Mouse (Mus musculus): ENCODE results near the gene Atp1a1.

The Atp1a1 gene

GRCm38 (mm10) chr3:101604550-101605223, at the start of gene Atp1a1:
Gene Atp1a1 (minus strand): TSS chr3:101604684.
- peak; percentile 95 for DNase-seq

GRCm38 (mm10) chr3:101653446-101653845, 49.0 kb upstream of the Atp1a1 start:
- peak; percentile 31 for DNase-seq

GRCm38 (mm10) chr3:101652967-101653366, 48.5 kb upstream of the Atp1a1 start:
- DNase-seq = no peak

DNA sequence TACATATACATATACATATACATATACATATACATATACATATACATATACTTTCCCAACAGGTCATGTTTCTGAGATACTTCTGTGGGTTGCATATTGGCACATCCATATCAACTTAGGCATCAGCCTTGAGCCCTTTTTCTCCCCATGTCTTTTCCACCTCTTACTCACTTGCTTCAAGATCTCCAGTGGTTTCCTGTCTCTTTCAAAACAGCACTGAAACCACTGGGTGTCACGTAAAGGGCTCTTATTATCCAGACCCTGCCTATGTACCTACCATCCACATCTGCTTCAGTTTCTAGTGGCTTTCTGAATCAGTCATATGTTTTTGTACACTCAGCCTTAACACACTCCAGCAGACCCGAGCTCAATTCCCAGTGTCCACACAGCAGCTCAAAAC, 45.8 kb upstream of the Atp1a1 start:
- no peak for DNase-seq

GRCm38 (mm10) chr3:101649271-101649670, 44.8 kb upstream of the Atp1a1 start:
- no peak for DNase-seq

DNA sequence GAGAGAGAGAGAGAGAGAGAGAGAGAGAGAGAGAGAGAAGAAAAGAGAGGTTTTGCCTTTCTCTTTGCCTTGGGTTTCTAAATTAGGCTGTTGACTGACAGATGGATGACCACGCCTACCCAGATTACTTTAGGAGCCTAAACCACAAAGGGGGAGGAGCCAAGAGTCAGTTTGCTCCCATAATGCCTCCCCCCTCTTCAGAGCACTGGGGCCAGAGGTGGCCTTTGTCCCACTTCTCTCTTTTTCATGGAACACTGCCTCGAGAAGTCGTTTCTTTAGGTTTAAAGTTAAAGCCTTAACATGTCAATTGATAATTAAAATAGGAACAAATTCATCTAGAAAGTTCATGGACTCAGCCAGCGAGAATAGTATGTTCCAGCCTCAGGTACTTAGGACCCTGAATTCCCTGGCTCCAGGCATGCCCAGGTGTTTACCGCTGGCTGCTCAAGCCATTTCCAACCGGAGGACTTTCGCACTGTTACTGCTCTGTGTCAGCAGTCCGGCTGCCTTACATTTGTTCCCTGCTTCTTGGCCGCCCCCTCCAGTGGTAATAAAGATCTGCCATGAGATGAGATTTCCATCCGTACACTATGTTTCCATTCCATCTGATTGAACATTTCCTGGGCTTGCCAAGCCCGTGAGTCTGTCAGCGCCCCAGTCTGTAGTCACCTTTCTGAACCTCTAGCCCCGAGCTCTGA, 43.8 kb upstream of the Atp1a1 start:
- DNase-seq = no peak

- no peak for DNase-seq
Measured at GRCm38 (mm10) chr3:101646806-101647205, 42.3 kb upstream of the Atp1a1 start.

- no peak for DNase-seq
Measured at GRCm38 (mm10) chr3:101645569-101646106, 41.2 kb upstream of the Atp1a1 start.

GRCm38 (mm10) chr3:101644062-101644802, 39.7 kb upstream of the Atp1a1 start:
- DNase-seq = no peak

DNA sequence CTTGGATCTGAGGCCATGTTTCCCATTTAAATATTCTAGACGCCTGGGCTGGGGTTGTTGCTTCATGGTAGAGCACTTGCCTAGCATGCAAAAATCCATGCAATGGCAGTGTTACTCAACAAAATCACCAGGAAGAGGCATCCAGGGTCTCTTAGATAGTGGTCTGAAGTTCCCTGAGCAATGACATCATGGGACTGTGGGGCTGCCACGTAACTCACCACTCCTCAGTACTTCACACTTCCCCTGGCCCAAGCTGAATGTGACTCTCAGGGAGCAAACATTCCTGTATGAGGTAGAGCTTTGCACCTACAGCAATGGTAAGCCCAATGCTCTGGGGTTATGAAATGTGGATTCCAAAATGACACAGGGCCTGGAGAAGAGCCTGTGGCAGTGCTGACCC, 38.8 kb upstream of the Atp1a1 start:
- DNase-seq = no peak

GRCm38 (mm10) chr3:101638223-101638622, 33.7 kb upstream of the Atp1a1 start:
- DNase-seq = no peak

DNA sequence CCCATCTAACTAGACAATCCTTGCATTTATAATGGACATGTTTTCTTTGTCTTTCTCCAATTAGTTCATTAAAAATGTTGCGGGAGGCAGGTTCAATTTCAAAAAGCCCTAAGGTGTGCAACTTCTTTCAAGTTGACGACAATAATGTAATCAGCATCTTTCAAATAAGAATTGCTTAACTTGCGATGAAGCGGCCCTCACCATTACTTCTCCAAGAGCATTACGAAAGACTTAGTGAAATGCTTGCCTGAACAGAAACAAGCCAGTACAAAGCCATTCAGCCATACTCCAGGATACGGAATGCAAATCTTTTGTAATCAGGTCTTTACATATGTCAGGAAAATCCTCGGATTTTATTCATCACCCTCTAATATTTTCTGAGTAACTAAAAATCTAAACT, 32.0 kb upstream of the Atp1a1 start:
- no peak for DNase-seq

DNA sequence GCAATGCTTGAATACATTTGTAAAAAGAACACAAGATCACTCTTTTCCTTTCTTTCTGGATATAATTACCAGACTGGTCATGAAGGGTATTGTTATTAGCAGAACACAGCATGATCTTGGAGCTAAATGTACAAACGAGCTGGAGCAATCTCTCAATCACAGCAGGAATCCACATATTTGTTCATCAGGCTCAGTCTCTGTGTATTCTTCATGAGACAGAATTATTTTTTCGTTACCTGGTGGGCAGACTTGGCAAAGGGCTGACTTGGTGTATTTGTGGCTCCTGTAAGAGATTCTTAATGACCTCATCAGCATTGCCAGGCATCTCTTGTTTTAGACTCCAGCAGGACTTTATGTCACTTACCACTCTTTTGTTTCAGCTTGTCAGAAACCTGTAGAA, 31.6 kb upstream of the Atp1a1 start:
- DNase-seq = no peak

DNA sequence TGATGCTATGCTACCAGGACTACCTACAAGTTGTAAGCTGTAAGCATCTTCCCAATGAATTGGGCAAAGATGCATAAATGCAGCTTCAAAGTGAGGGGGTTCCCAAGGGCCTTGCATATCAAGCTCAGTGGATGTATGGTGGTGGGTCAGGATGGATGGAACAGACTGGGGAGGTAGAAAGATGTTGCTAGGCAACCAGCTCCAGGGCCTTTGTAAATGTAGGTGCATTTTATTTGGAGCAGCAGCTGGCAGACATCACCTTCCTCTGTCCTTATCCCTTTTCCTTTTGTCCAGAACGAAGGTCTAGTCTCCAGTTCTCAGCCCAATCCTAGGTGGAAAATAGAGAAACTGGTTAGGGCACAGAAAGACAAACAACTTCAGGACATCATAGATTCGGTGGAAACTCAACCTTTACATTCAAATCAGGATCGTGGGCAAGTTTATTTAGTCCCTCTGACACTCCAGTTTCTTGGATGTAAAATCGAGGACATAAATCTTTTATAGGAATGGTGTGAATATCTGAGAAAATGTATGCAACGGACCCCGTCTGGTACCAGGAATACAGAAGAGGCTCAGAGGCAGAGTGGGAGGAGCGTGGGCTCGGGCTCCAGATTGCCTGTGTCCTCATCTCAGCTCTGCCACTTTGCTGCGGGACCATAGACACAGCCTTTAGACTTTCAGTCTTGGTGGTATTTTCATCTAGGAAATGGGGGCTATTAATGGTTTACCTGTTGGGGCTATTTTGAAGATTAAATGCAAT, 29.8 kb upstream of the Atp1a1 start:
- DNase-seq = no peak

- DNase-seq = no peak
Measured at GRCm38 (mm10) chr3:101628255-101628654, 23.8 kb upstream of the Atp1a1 start.

- DNase-seq = no peak
Measured at GRCm38 (mm10) chr3:101624287-101624686, 19.8 kb upstream of the Atp1a1 start.

DNA sequence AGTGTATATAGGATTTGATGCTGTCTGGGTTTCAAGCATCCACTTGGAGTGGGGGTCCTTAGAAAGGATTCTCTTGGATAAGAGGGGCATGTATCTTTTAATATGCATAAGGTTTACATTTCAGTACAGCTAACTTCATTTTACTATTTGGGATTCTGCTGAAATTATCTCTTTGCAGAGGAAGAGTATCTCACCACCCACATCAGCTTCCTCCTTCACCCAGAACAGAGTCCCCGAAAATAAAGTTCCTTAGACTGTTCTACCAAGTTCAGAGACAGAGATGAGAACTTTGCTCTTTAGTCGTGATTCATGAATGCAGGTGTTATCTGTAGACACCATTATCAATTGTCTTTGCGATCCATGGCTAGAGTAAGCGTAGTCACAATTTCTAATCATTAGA, 14.5 kb upstream of the Atp1a1 start:
- no peak for DNase-seq

- no peak for DNase-seq
Measured at GRCm38 (mm10) chr3:101618505-101618904, 14.0 kb upstream of the Atp1a1 start.

GRCm38 (mm10) chr3:101617451-101617850, 13.0 kb upstream of the Atp1a1 start:
- DNase-seq = no peak

DNA sequence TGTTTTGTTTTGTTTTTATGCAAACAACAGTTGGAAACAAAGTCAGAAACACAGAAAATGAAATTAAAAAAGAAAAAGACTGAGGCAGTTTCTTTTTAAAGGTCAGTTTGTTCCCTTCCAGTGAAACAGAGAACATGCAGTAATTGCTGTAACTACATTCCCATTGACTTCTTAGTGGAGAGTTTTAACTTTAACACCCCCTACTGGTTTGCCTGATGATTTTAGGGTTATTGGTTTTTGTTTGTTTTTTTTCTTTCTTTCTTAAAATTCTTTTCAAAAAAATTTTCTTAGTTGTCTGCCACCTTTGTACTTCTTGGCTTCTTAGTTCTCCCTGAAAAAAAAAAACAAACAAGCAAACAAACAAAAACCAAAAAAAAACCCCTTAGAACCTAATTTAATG, 12.5 kb upstream of the Atp1a1 start:
- no peak for DNase-seq

- DNase-seq = no peak
Measured at GRCm38 (mm10) chr3:101615856-101616255, 11.4 kb upstream of the Atp1a1 start.

DNA sequence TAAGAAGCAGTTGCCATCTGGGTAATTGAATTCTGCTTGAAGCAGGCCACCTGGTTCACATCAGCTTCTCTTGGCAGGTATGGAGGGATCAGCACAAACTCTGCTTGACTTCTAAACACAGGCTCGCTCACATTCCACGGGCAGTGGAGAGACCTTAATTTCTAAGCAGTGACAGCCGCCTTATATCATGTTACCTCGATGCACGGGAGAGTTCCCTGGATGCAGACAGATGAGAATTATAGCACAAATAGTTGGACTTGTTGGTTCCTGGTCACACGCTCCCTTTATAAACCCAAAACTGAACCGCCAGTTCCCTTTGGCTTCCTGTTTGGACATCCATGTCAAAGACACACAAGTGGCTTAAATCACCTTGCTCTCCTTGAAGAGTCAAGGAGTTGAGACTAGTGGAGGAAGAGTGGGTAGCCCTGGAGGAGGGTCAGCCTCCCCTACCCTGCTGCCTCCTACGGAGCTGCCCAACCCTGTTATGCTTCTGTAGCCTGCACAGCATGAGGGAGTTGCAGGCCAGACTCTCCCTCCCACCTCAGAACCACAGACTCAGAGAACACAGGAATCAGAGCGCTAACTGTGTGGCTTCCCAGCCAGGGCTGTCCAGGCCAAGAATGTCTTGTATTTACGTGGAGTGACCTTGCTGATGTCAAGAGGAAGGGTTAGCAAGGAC, 7.5 kb upstream of the Atp1a1 start:
- no peak for DNase-seq

Data from right cerebral cortex, postnatal 4 days (tissue).